Mouse (Mus musculus) limb, embryonic 14.5 days (tissue): ENCODE results near the gene Wfdc1. TPM values are rescaled to one million over a fixed set of nuclear protein-coding genes. Genes with fewer than 3 reads are reported as not detected.

ENCODE experiments used
- ATAC-seq: fragments of 200-750 bp; cut with Nextera tagmentation; 2 replicates; pipeline ENCODE4 v1.8.0; 2017; ENCODE audit warnings: low read depth, moderate number of reproducible peaks, moderate TSS enrichment; ENCODE audit not compliant: low FRiP score
- DNase-seq: peaks from one replicate; pipeline ENCODE4 v3.0.0-alpha.2; 2015; ENCODE audit warnings: low spot score
- H3K27ac ChIP-seq: fragments of 300-500 bp; sonication (generic); replicated peaks from 2 replicates; pipeline ENCODE4 v1.5.1; 2014; ENCODE audit warnings: low read depth, mild to moderate bottlenecking, low read length, moderate library complexity, mixed read lengths
- H3K27me3 ChIP-seq: fragments of 300-500 bp; sonication (generic); 2 replicates; pipeline ENCODE4 v1.6.1; 2014; ENCODE audit warnings: low read length, mixed read lengths; ENCODE audit not compliant: control insufficient read depth, insufficient read depth
- H3K36me3 ChIP-seq: fragments of 300-500 bp; sonication (generic); 2 replicates; pipeline ENCODE4 v1.6.1; 2014; ENCODE audit warnings: mild to moderate bottlenecking, low read length, moderate library complexity, mixed read lengths; ENCODE audit not compliant: control insufficient read depth, insufficient read depth
- H3K4me1 ChIP-seq: fragments of 300-500 bp; sonication (generic); 2 replicates; pipeline ENCODE4 v1.6.1; 2014; ENCODE audit warnings: antibody characterized with exemption, low read length, mixed read lengths; ENCODE audit not compliant: control insufficient read depth, insufficient read depth
- H3K4me2 ChIP-seq: fragments of 300-500 bp; sonication (generic); replicated peaks from 2 replicates; pipeline ENCODE4 v1.6.1; 2014; ENCODE audit warnings: low read depth, mild to moderate bottlenecking, low read length, moderate library complexity; ENCODE audit not compliant: severe bottlenecking
- H3K4me3 ChIP-seq: fragments of 300-500 bp; sonication (generic); replicated peaks from 2 replicates; pipeline ENCODE4 v1.5.1; 2014; ENCODE audit warnings: low read length
- H3K9ac ChIP-seq: fragments of 300-500 bp; sonication (generic); 2 replicates; pipeline ENCODE4 v1.6.1; 2014; ENCODE audit warnings: mild to moderate bottlenecking, low read depth, low read length, moderate library complexity; ENCODE audit not compliant: severe bottlenecking
- H3K9me3 ChIP-seq: fragments of 300-500 bp; sonication (generic); 2 replicates; pipeline ENCODE4 v1.6.1; 2016; ENCODE audit warnings: low read length; ENCODE audit not compliant: control insufficient read depth
- POLR2A ChIP-seq: fragments of 200-500 bp; IDR thresholded peaks from 2 replicates; pipeline ENCODE4 v1.8.0; 2012; ENCODE audit warnings: inconsistent platforms, mild to moderate bottlenecking, moderate library complexity, borderline replicate concordance; ENCODE audit not compliant: insufficient read depth, insufficient read length; ENCODE audit errors: extremely low read depth
- WGBS: fragments of 180-500 bp; shearing (Covaris S2); extraction: QIAGEN DNeasy Blood & Tissue Kit; methylation state at CpG from one replicate; pipeline ENCODE4 v1.1.7; 2014; 5-methylcytosine and 5-hydroxymethylcytosine counted together
- polyA plus RNA-seq, 2 experiments: library from polyadenylated mRNA; depleted of rRNA in 1 of 2; stranded (reverse) in 1 of 2; unstranded in 1 of 2; fragments of >200 nt; fragmentation: Nextera tagmentation in 1 of 2; extraction: Ambion mirVana in 1 of 2; gene quantifications; 2 replicates each; pipeline versions ENCODE4 v1.2.1 to v1.2.3; 2012 to 2014

Wfdc1 gene
- polyA plus RNA-seq, 2 experiments = 0.80 to 0.91 TPM

GRCm38 (mm10) chr8:119656709-119657464, 9.3 kb upstream of the Wfdc1 start:
- Histone ChIP-seq H3K9me3 (no peaks in the 10 kb centered on the region), H3K4me3 (no peak overlapping the region), H3K36me3 (no peaks in the 10 kb centered on the region), H3K27ac (no peak overlapping the region), H3K9ac (no peak overlapping the region), H3K4me2 (no peak overlapping the region), H3K4me1 (peaks cover 5% of the 10 kb centered on the region; the same call in 1 of the 2 replicates), H3K27me3 (no peaks in the 10 kb centered on the region)
- TF ChIP-seq POLR2A = no peak
- WGBS = 47% methylated on average over 5 of the region's 5 CpGs
- DNase-seq (no peak), ATAC-seq (no peak)

- peaks cover 5% of the 10 kb centered on the region; the same call in 1 of the 2 replicates for H3K4me1 ChIP-seq
- no peak overlapping the region for H3K4me3 ChIP-seq
- no peak overlapping the region for H3K9ac ChIP-seq
- no peak overlapping the region for H3K4me2 ChIP-seq
- H3K27ac ChIP-seq = no peak overlapping the region
- no peak for TF ChIP-seq POLR2A
- no peaks in the 10 kb centered on the region for H3K36me3 ChIP-seq
- ATAC-seq (no peak), DNase-seq (no peak)
- no peaks in the 10 kb centered on the region for H3K9me3 ChIP-seq
- no peaks in the 10 kb centered on the region for H3K27me3 ChIP-seq
- 11% methylated on average over 9 of the region's 9 CpGs for WGBS
Observed at GRCm38 (mm10) chr8:119661081-119661480, 5.1 kb upstream of the Wfdc1 start.

GRCm38 (mm10) chr8:119661892-119662291, 4.3 kb upstream of the Wfdc1 start:
- Histone ChIP-seq H3K4me3 (no peak overlapping the region), H3K36me3 (no peaks in the 10 kb centered on the region), H3K9me3 (no peaks in the 10 kb centered on the region), H3K9ac (no peak overlapping the region), H3K27me3 (no peaks in the 10 kb centered on the region), H3K4me2 (no peak overlapping the region), H3K27ac (no peak overlapping the region), H3K4me1 (peaks cover 5% of the 10 kb centered on the region; the same call in 1 of the 2 replicates)
- WGBS = 78% methylated on average over 6 of the region's 6 CpGs
- TF ChIP-seq POLR2A = no peak
- DNase-seq (no peak), ATAC-seq (no peak)

- Histone ChIP-seq H3K27ac (no peak overlapping the region), H3K9ac (no peak overlapping the region), H3K4me2 (no peak overlapping the region), H3K36me3 (no peaks in the 10 kb centered on the region), H3K9me3 (no peaks in the 10 kb centered on the region), H3K4me3 (no peak overlapping the region), H3K27me3 (no peaks in the 10 kb centered on the region), H3K4me1 (peaks cover 5% of the 10 kb centered on the region; the same call in 1 of the 2 replicates)
- WGBS = 59% methylated on average over 11 of the region's 11 CpGs
- ATAC-seq = no peak
- TF ChIP-seq POLR2A = no peak
- no peak for DNase-seq
Observed at GRCm38 (mm10) chr8:119663440-119663839, 2.7 kb upstream of the Wfdc1 start.

- Histone ChIP-seq H3K9ac (no peak overlapping the region), H3K4me3 (no peak overlapping the region), H3K4me1 (peaks cover 5% of the 10 kb centered on the region; the same call in 1 of the 2 replicates), H3K9me3 (no peaks in the 10 kb centered on the region), H3K27ac (no peak overlapping the region), H3K27me3 (no peaks in the 10 kb centered on the region), H3K4me2 (no peak overlapping the region), H3K36me3 (no peaks in the 10 kb centered on the region)
- ATAC-seq (no peak), DNase-seq (no peak)
- TF ChIP-seq POLR2A = no peak
- WGBS = 77% methylated on average over 6 of the region's 6 CpGs
Observed at GRCm38 (mm10) chr8:119665270-119665669, 895 bp upstream of the Wfdc1 start.
